Mouse (Mus musculus): Measurements from ENCODE around the gene Commd1.

- TF ChIP-seq CTCF (IDR thresholded peaks at IDR 0.05; ENCODE audit: control insufficient read depth, insufficient read depth, low read length) (no peak), POLR2A (IDR thresholded peaks at IDR 0.05; ENCODE audit: borderline replicate concordance, control insufficient read depth, low read depth, low read length) (no peak)
Measured at GRCm38 (mm10) chr11:22923606-22924005, 58.6 kb downstream of the Commd1 start.
